Mouse (Mus musculus) megakaryocyte progenitor cell, adult 5-6 weeks (primary cell): ENCODE measurements at regions not wholly inside any gene's neighbourhood (a gene's known extent, or its start where the extent isn't known, plus 50 kb on each side); places are given as distances from the start of the nearest gene placed in this dataset.

Experiments
- ATAC-seq: replicated peaks from 2 replicates; pipeline ENCODE4 v1.8.0; 2016; ENCODE audit warnings: mild to moderate bottlenecking, moderate TSS enrichment, inconsistent platforms; ENCODE audit not compliant: poor library complexity

DNA sequence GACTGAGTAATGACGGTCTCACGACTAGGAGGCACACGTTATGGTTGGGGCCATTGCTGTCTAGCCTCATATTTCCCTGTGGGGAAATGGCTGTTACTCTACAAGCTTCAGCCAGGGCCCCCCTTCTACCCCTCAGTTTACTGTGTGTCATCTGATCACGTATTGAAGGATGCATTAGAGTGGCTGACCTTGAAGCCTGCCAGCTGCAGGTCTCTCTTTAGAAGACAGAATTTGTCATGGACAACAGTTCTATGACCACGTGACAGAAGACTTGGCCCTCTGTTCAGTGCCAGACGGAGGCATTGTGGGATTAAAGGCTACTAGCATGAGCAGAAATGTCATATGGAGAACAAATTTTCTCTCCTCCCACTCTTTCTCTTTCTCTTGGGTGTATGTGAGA lies 115.6 kb downstream of the Gas1 start:
- no peak for ATAC-seq

DNA sequence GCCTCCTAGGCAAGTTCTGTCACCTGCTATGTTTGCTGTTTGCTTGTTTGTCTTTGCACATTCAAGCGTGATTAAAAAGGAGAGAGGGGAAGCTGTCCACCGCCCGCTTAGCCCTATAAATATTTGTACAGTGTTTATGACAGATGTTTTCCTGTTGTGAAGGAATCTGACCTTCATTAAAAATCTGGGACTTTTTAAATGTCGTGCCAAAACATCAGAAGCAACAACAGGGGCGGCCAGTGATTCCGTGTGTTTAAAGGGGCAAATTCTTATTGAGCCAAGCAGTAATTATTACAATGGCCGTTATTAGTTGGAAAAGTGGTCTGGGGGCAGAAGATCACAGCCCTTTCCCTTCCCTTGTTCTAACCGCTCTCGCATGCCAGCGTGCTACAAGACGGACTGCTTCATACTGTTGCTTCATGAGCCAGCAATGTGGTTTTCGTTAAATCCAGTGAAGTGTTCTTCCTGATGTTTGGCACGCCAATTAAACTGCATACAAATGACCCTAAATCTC lies 119.3 kb downstream of the Gas1 start:
- no peak for ATAC-seq

- ATAC-seq = no peak
These were observed 122.6 kb downstream of the Gas1 start for GRCm38 (mm10) chr13:60054531-60054930.

GRCm38 (mm10) chr13:60054081-60054480 lies 123.1 kb downstream of the Gas1 start:
- no peak for ATAC-seq

GRCm38 (mm10) chr13:60051866-60052265 lies 125.3 kb downstream of the Gas1 start:
- ATAC-seq = no peak

GRCm38 (mm10) chr13:60050799-60051580 lies 126.2 kb downstream of the Gas1 start:
- no peak for ATAC-seq

GRCm38 (mm10) chr13:60049703-60050102 lies 127.5 kb downstream of the Gas1 start:
- ATAC-seq = no peak

DNA sequence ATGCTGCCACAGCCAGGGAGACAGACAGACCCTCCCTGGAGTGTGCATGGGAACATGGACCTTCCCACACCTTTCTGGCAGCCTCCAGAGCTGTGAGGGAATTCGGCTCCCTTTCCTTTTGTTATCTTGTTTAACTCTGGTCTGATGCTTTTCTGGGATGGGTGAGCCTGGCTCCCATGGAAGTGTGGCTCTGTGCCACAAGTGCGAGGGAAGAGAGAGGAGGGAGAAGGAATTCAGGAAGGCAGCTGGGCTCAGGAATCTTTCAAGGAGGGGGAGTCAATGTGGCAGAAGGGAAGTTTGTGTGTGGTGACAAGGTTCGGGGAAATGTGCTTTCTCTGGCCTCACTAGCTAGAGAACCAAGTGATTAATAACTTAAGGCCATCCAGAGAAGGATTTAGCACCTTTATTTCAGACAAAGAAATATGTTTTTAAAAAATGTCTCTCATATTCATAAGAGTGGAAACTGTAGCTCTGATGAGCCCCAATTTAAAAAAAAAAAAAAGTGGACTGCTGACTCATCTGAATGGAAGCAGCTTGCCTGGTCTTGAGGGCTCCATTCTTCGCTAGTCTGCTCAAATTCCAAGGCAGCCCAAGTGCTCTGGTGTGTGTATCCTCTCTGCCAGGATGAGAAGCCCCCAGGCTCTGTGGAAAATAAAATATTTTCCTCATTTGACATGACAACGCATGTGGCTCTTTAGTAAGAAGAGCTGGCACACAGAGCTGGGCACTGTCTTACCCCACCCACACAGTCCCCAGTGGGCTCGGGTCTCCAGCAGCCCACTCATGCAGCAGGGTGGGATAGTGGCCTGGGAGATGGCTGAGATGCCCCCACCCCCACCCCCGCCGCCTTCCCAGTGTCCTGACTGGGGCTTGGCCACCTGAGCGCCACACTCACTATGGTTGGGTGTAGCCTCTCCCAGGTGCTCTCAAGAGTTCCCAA lies 129.1 kb downstream of the Gas1 start:
- ATAC-seq = no peak

GRCm38 (mm10) chr13:60045752-60046151 lies 131.4 kb downstream of the Gas1 start:
- no peak for ATAC-seq

DNA sequence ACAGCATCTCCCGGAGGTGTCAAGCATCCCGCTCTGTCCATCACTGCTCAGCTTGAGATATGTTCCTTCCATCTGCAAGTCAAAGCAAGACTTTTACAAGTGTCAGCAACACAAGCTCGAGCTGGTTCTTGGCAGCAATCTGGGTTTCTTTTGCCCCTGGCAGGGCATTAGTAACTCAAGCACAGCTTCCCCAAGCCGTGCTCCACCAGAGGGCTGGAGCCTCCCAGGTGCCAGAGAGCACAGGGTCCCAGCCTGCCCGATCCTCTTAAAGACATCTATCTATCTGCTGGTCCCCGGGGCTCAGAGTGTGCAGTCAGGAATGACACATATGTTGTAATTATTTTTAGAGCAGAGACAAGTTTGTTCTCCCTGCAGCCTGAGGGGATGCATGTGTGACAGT lies 132.3 kb downstream of the Gas1 start:
- no peak for ATAC-seq

DNA sequence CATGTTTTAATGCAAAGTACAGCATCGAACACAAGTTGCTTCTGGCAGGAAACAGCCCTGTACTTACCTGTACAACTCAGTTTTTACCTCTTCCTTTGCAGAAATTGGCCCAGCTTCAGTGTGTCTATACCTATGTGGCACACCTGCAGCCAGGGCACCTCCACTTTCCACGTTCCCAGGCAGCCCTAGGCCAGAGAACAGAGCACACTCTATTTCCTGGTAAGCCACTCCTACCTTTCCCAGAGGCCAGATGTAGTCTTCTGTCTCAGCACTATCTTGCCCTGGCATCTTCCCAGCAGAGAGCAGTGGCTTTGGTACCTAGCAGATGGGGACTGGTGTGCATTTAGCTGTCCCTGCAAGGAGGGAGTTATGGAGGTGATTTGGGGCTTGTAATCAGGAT lies 134.7 kb downstream of the Gas1 start:
- no peak for ATAC-seq

DNA sequence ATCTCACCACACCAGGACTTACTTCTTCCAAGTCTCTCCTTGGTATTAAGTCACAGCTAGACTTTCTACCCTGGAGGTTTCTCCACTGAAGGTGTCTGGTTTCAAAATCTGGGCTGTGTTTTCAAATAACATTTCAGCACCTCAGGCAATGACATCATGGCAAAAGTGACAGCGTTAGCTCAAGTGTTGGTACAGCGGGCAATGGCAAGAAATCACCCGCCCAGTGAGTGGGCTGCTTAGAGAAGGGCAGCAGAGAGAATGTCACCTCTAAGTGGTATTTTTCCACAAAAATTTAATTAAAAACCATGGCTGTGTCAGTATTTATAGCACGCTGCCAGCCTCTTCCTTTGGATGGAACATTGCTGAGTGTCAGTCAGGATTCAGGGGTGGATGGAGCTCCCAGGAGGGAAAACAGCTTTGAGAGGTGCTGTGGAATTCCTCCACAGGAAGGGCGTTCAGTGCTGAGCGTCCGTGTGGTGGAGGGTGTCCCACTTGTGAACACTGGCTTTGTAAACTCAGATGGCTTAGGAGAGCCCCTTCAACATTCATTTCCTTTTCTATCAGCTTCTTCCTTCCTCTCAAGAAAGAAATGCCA lies 141.5 kb downstream of the Gas1 start:
- ATAC-seq = no peak

- no peak for ATAC-seq
These were observed 144.0 kb downstream of the Gas1 start for GRCm38 (mm10) chr13:60033116-60033515.

DNA sequence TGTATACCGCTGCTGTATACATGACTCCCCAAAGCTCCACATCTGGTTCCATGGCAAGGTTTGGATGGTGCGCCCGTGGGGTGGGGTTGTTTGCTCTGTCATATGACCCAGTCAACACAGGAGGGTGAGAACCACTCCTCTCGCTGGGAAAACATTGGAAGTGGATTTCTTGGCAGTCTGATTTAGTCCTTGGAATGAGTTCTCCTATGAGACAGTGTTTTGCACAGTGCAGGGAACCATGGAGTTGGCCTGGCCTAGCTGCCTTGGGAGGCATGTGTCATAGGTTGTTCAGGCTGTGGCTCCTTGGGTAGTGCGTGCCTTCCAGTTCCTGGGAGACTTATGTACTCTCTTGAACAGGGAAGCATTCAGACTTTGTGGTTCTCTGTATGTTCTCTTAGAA lies 144.6 kb downstream of the Gas1 start:
- no peak for ATAC-seq

- no peak for ATAC-seq
These were observed 147.6 kb downstream of the Gas1 start for GRCm38 (mm10) chr13:60029591-60029990.

GRCm38 (mm10) chr13:60020175-60020487 lies 157.0 kb downstream of the Gas1 start:
- ATAC-seq = no peak

GRCm38 (mm10) chr13:60019291-60020174 lies 157.6 kb downstream of the Gas1 start:
- ATAC-seq = no peak

DNA sequence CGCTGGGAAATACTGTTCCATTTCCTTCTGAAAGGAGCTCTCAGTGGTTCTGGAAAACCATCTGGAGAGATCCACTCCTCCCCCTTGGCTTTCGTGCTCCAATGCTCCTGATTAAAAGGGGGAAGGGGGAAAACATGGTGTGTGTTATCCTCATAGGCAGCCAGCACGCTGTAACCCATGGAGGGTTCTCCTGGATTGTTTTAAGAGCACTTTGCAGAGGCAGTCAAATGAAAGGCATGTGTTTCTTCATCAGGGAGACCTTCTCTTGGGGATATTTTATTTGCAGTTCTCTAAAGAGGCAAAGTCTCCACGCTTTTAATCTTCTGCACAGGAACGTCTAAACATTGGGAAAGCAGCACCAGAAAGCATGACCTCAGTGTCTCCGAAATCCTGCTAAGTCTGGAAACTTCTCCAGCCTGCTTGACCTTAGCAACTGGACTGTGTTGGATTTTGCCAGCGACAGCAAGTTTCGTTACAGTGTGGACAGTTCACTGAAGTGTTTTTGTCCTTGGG lies 161.3 kb downstream of the Gas1 start:
- no peak for ATAC-seq

DNA sequence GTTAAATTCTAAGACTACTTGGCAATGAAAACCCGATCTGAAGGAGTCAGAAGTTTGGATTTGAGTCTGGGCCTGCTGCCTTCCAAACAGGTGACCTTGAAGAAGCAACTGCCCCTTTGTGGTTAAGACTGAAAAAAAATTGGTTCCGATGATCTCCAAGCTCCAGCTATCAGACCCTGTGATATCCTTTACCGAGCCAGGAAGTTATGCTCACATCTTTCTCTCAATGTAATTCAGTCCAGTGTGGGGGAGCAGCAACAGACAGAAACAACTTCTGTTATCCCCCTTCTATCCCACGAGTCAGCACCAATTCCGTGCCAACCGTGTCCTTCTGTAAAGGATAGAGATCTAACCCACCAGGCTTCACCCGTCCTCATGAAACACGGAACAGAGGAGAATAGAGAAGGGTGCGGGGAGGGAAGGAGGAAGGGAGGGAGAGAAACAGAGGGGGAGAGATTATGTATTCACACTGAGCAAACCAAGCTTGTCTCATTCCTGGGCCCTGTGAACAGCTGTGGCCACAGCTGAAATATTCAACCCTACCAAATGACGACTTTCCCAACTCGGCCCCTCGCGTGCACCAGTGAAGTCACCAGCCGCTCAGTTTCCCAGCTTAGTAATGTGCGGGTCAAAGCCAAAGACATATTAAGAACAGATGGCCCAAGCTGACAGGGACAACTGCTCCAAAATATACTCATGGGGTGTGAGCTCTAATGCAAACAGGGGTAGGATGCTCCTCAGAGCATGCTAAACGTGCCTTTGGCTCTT lies 164.9 kb downstream of the Gas1 start:
- ATAC-seq = no peak

- ATAC-seq = no peak
These were observed 166.1 kb downstream of the Gas1 start for GRCm38 (mm10) chr13:60011092-60011491.
